Mouse (Mus musculus): ENCODE data around the gene Parva.

DNA sequence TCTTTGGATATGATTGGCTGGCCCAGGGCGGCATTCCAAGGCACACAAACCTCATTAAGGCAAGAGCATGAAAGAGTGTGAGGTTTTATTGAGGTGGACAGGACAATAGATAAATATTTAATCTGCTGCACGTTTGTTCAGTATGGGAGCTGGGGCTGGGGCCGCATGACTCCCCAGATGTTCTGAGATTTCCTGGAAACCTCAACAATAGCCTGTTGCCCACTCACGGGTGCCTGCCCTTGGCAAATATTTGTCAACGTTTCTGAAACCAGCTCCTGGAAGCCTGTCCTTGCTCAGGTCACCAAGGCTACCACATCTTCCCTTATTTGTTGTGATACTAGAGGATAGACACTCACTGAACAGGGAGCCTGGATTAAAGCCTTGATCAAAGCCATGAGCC is 166.3 kb downstream of the Parva start:
- TF ChIP-seq PAX5 (IDR thresholded peaks at IDR 0.05; ENCODE audit: low read length) (no peak), MAFK (IDR thresholded peaks at IDR 0.05; ENCODE audit: insufficient replicate concordance, low read length) (no peak), POLR2A (IDR thresholded peaks at IDR 0.05; ENCODE audit: low read depth, low read length) (no peak), CTCF (conservative IDR thresholded peaks at IDR 0.05 in 1 of 2, IDR thresholded peaks at IDR 0.05 in 1 of 2; ENCODE audit: low read depth in 2 of 2, low read length in 2 of 2) (no peak)
